Mouse (Mus musculus) MEL (cell line): ENCODE data around the gene Tpbgl. TPM values are rescaled to one million over a fixed set of nuclear protein-coding genes. Genes with fewer than 3 reads are reported as not detected.

Experiments
- DNase-seq: peaks from one replicate; pipeline ENCODE4 v3.0.0; 2011; ENCODE audit warnings: low read depth, low spot score
- H3K27ac ChIP-seq: 2 replicates; pipeline ENCODE4 v1.5.1; 2012; ENCODE audit warnings: low read depth, mild to moderate bottlenecking, control low read depth, low read length, moderate library complexity; ENCODE audit not compliant: control insufficient read depth
- H3K27me3 ChIP-seq, 2 experiments: fragments of 150-350 bp in 1 of 2; sonication (generic) in 1 of 2; 2 replicates each; pipeline ENCODE4 v1.6.1; 2012; ENCODE audit warnings: low read length in 2 of 2, mild to moderate bottlenecking in 2 of 2, improper control_type of control experiment in 1 of 2, moderate library complexity in 1 of 2; ENCODE audit not compliant: insufficient read depth in 2 of 2, control insufficient read depth in 1 of 2
- H3K36me3 ChIP-seq, 2 experiments: 2 replicates each; pipeline ENCODE4 v1.6.1; 2012 to 2014; ENCODE audit warnings: low read length in 2 of 2, improper control_type of control experiment in 1 of 2, inconsistent platforms in 1 of 2, mild to moderate bottlenecking in 1 of 2; ENCODE audit not compliant: insufficient read depth in 2 of 2, control insufficient read depth in 1 of 2
- H3K4me1 ChIP-seq, 2 experiments: fragments of 150-350 bp in 1 of 2; sonication (generic) in 1 of 2; 2 replicates each; pipeline ENCODE4 v1.6.1; 2012; ENCODE audit warnings: low read length in 2 of 2, improper control_type of control experiment in 1 of 2, mild to moderate bottlenecking in 1 of 2; ENCODE audit not compliant: insufficient read depth in 2 of 2, control insufficient read depth in 1 of 2
- H3K4me3 ChIP-seq, 2 experiments: fragments of 150-350 bp in 1 of 2; sonication (generic) in 1 of 2; 2 replicates each; pipeline ENCODE4 v1.5.1; 2012; ENCODE audit warnings: low read depth in 2 of 2, low read length in 2 of 2, mild to moderate bottlenecking in 2 of 2, moderate library complexity in 2 of 2, control low read depth in 1 of 2, improper control_type of control experiment in 1 of 2; ENCODE audit not compliant: control insufficient read depth in 1 of 2, insufficient read depth in 1 of 2
- H3K79me2 ChIP-seq: 2 replicates; pipeline ENCODE4 v1.6.1; 2012; ENCODE audit warnings: mild to moderate bottlenecking, low read length, moderate library complexity; ENCODE audit not compliant: control insufficient read depth, poor library complexity, insufficient read depth
- H3K9ac ChIP-seq: 2 replicates; pipeline ENCODE4 v1.6.1; 2012; ENCODE audit warnings: low read depth, mild to moderate bottlenecking, control low read depth, low read length, moderate library complexity; ENCODE audit not compliant: control insufficient read depth, poor library complexity, severe bottlenecking
- H3K9me3 ChIP-seq: fragments of 150-350 bp; sonication (generic); replicated peaks from 2 replicates; pipeline ENCODE4 v1.6.1; 2012; ENCODE audit warnings: mild to moderate bottlenecking, low read length, improper control_type of control experiment, moderate library complexity; ENCODE audit not compliant: insufficient read depth
- CHD2 ChIP-seq: IDR thresholded peaks from 2 replicates; pipeline ENCODE4 v1.6.1; 2011; ENCODE audit warnings: low read length, improper control_type of control experiment
- E2F4 ChIP-seq: IDR thresholded peaks from 2 replicates; pipeline ENCODE4 v1.6.1; 2011; ENCODE audit warnings: low read depth, low read length, improper control_type of control experiment, borderline replicate concordance
- ETS1 ChIP-seq: IDR thresholded peaks from 2 replicates; pipeline ENCODE4 v1.6.1; 2012; ENCODE audit warnings: low read depth, mild to moderate bottlenecking, inconsistent platforms, low read length, improper control_type of control experiment, moderate library complexity
- GABPA ChIP-seq: IDR thresholded peaks from 2 replicates; pipeline ENCODE4 v1.6.1; 2012; ENCODE audit warnings: low read depth, mild to moderate bottlenecking, inconsistent platforms, low read length, improper control_type of control experiment, moderate library complexity
- GATA1 ChIP-seq: IDR thresholded peaks from 2 replicates; pipeline ENCODE4 v1.6.1; 2011; ENCODE audit warnings: low read depth, low read length, improper control_type of control experiment
- KAT2A ChIP-seq: conservative IDR thresholded peaks from 2 replicates; pipeline ENCODE4 v1.6.1; 2012; ENCODE audit warnings: low read depth, low read length, improper control_type of control experiment, inconsistent platforms
- MAX ChIP-seq: IDR thresholded peaks from 2 replicates; pipeline ENCODE4 v1.6.1; 2011; ENCODE audit warnings: low read length, improper control_type of control experiment
- MEF2A ChIP-seq: IDR thresholded peaks from 2 replicates; pipeline ENCODE4 v1.6.1; 2014; ENCODE audit warnings: low read depth, mild to moderate bottlenecking, inconsistent platforms, low read length, improper control_type of control experiment; ENCODE audit not compliant: poor library complexity, insufficient replicate concordance, severe bottlenecking; ENCODE audit errors: extremely low read depth
- MYB ChIP-seq: IDR thresholded peaks from 2 replicates; pipeline ENCODE4 v1.6.1; 2011; ENCODE audit warnings: mild to moderate bottlenecking, low read depth, low read length, improper control_type of control experiment
- RCOR1 ChIP-seq: IDR thresholded peaks from 2 replicates; pipeline ENCODE4 v1.6.1; 2012; ENCODE audit warnings: low read depth, mild to moderate bottlenecking, inconsistent platforms, low read length, improper control_type of control experiment
- SIN3A ChIP-seq: IDR thresholded peaks from 2 replicates; pipeline ENCODE4 v1.6.1; 2012; ENCODE audit warnings: low read length, improper control_type of control experiment, inconsistent platforms
- UBTF ChIP-seq: IDR thresholded peaks from 2 replicates; pipeline ENCODE4 v1.6.1; 2012; ENCODE audit warnings: low read depth, mild to moderate bottlenecking, inconsistent platforms, low read length, improper control_type of control experiment, moderate library complexity, borderline replicate concordance; ENCODE audit not compliant: insufficient read depth
- USF1 ChIP-seq: IDR thresholded peaks from 2 replicates; pipeline ENCODE4 v1.6.1; 2014; ENCODE audit warnings: low read depth, mild to moderate bottlenecking, inconsistent platforms, low read length, improper control_type of control experiment, moderate library complexity
- ZC3H11A ChIP-seq: IDR thresholded peaks from 2 replicates; pipeline ENCODE4 v1.6.1; 2012; ENCODE audit warnings: low read depth, mild to moderate bottlenecking, inconsistent platforms, low read length, improper control_type of control experiment
- polyA plus RNA-seq, 2 experiments: library from polyadenylated mRNA; stranded (reverse) in 1 of 2; unstranded in 1 of 2; fragments of >175 nt in 1 of 2; fragments of >200 nt in 1 of 2; gene quantifications; 2 replicates each; pipeline versions ENCODE4 v1.2.1 to v1.2.4; 2012; ENCODE audit warnings: low replicate concordance in 2 of 2, low read depth in 1 of 2; ENCODE audit not compliant: insufficient read length in 2 of 2, insufficient read depth in 1 of 2, missing spikeins in 1 of 2
- total RNA-seq: library from RNA; depleted of rRNA; stranded (reverse); fragments of 300-350 nt; gene quantifications from 2 replicates; pipeline ENCODE4 v1.2.3, GENCODE M21; 2012

The Tpbgl gene
- total and polyA plus RNA-seq, 3 experiments: not detected

- peaks cover 0 to 8% of the 10 kb centered on the region in 2 experiments; a peak in 3 of 4 replicates for H3K36me3 ChIP-seq
These were observed 21.8 kb downstream of the Tpbgl start for GRCm38 (mm10) chr7:99605058-99605457.

GRCm38 (mm10) chr7:99603875-99604662 lies 22.8 kb downstream of the Tpbgl start:
- peaks cover 3 to 20% of the 10 kb centered on the region in 2 experiments for H3K4me1 ChIP-seq
- no peaks in the 10 kb centered on the region for H3K79me2 ChIP-seq
- H3K27me3 ChIP-seq: no peaks in the 10 kb centered on the region
- no peak for TF ChIP-seq ZC3H11A
- TF ChIP-seq USF1: no peak
- TF ChIP-seq RCOR1: no peak
- no peak for TF ChIP-seq E2F4
- no peak for TF ChIP-seq KAT2A
- no peak for TF ChIP-seq GABPA
- no peak for TF ChIP-seq ETS1
- TF ChIP-seq CHD2: no peak
- TF ChIP-seq GATA1: no peak
- no peak for TF ChIP-seq UBTF
- no peak for TF ChIP-seq MEF2A
- TF ChIP-seq MAX: no peak
- no peak for TF ChIP-seq MYB
- no peak for TF ChIP-seq SIN3A
- H3K27ac ChIP-seq: no peak overlapping the region
- no peak overlapping the region for H3K4me3 ChIP-seq
- H3K9ac ChIP-seq: no peak overlapping the region
- H3K9me3 ChIP-seq: no peaks in the 10 kb centered on the region
- peaks cover 0 to 8% of the 10 kb centered on the region in 2 experiments; a peak in 3 of 4 replicates for H3K36me3 ChIP-seq
- DNase-seq: no peak

More at GRCm38 (mm10) chr7:99605058-99605457, 21.8 kb downstream of the Tpbgl start:
- Histone ChIP-seq H3K27ac (no peak overlapping the region), H3K9ac (no peak overlapping the region), H3K79me2 (no peaks in the 10 kb centered on the region), H3K4me1 (peaks cover 3 to 20% of the 10 kb centered on the region in 2 experiments), H3K27me3 (no peaks in the 10 kb centered on the region), H3K9me3 (no peaks in the 10 kb centered on the region), H3K4me3 (no peak overlapping the region)
- no peak for DNase-seq
- no peak for TF ChIP-seq E2F4
- 0 out of 2 replicates have a peak, but pooled peaks have one; percentile 4 for TF ChIP-seq GATA1
